Mouse (Mus musculus) R1 (cell line): ENCODE data around the gene Rab7b.

Experiments
- DNase-seq: peaks from one replicate; pipeline ENCODE4 v3.0.0-alpha.2; 2018; ENCODE audit warnings: low read depth, low spot score

Rab7b gene

GRCm38 (mm10) chr1:131695308-131695707, 6.8 kb downstream of the Rab7b start:
- no peak for DNase-seq

- no peak for DNase-seq
These were observed 7.8 kb downstream of the Rab7b start for GRCm38 (mm10) chr1:131696325-131696724.

GRCm38 (mm10) chr1:131698770-131699169, 10.3 kb downstream of the Rab7b start:
- DNase-seq = no peak

GRCm38 (mm10) chr1:131699642-131700041, 11.1 kb downstream of the Rab7b start:
- DNase-seq = no peak

- no peak for DNase-seq
These were observed 12.0 kb downstream of the Rab7b start for GRCm38 (mm10) chr1:131700447-131700846.

- peak; percentile 31 for DNase-seq
These were observed 12.9 kb downstream of the Rab7b start for GRCm38 (mm10) chr1:131701391-131701790.

- no peak for DNase-seq
These were observed 13.7 kb downstream of the Rab7b start for GRCm38 (mm10) chr1:131702094-131702766.

GRCm38 (mm10) chr1:131703482-131703881, 15.0 kb downstream of the Rab7b start:
- no peak for DNase-seq

- peak; percentile 42 for DNase-seq
These were observed 19.8 kb downstream of the Rab7b start for GRCm38 (mm10) chr1:131708338-131708737.

GRCm38 (mm10) chr1:131711518-131711917, 23.0 kb downstream of the Rab7b start:
- DNase-seq = no peak

GRCm38 (mm10) chr1:131712386-131712785, 23.9 kb downstream of the Rab7b start:
- DNase-seq = peak; percentile 90

- DNase-seq = peak; percentile 71
These were observed 26.2 kb downstream of the Rab7b start for GRCm38 (mm10) chr1:131714388-131715337.

- peak; percentile 71 for DNase-seq
These were observed 30.6 kb downstream of the Rab7b start for GRCm38 (mm10) chr1:131718952-131719694.

GRCm38 (mm10) chr1:131721989-131722388, 33.5 kb downstream of the Rab7b start:
- DNase-seq = no peak

- no peak for DNase-seq
These were observed 35.1 kb downstream of the Rab7b start for GRCm38 (mm10) chr1:131723549-131723948.

GRCm38 (mm10) chr1:131726586-131726985, 38.1 kb downstream of the Rab7b start:
- no peak for DNase-seq

- DNase-seq = no peak
These were observed 42.3 kb downstream of the Rab7b start for GRCm38 (mm10) chr1:131730639-131731437.

- DNase-seq = no peak
These were observed 45.1 kb downstream of the Rab7b start for GRCm38 (mm10) chr1:131733474-131734180.

GRCm38 (mm10) chr1:131734657-131735273, 46.3 kb downstream of the Rab7b start:
- DNase-seq = no peak

- no peak for DNase-seq
These were observed 48.0 kb downstream of the Rab7b start for GRCm38 (mm10) chr1:131736494-131736893.
